ENCODE assay signal across 39 mouse cellular contexts in the genomic region with DNA sequence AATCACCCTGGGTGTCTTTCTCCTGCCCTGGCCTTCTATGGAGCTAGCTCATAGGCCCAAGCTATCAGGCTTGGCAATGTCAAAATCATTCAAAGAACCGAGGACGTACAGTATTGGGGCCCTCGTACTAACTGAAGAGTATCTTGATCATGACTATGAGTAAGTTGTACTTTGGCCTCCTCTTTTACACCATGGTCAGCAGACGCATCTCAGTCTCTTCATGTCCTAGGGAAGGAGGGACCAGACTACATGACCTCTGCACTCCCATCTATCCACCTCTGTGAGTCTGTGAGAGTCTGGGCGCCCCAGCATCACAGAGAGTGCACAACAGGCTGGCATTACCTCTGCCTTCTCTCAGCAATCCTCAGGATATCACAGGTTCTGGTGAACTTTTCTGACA. TPM values are rescaled to one million over a fixed set of nuclear protein-coding genes. Genes with fewer than 3 reads are reported as not detected.
"Had no signal": no experiment of that assay in that cellular context is flagged by ENCODE, and none has a peak within 500 bp of the region (broad histone marks: within the 10 kb centered on the region; RNA-seq: fewer than 3 reads in every experiment).

No protein-coding gene starts in this region.

- H3K4me3 ChIP-seq: gastrocnemius, adult 2 months; hindbrain, embryonic 10.5 days; hindbrain, embryonic 12.5 days; kidney, embryonic 15.5 days; layer of hippocampus, adult 2 months; left cerebral cortex, adult 2 months; limb, embryonic 10.5 days; limb, embryonic 12.5 days had no signal

- ATAC-seq: hindbrain, embryonic 16.5 days; inflammation-experienced regulatory T-cells, adult 6 months had no signal

- H3K27me3 ChIP-seq: hindbrain, embryonic 12.5 days; kidney, embryonic 15.5 days; limb, embryonic 12.5 days had no signal

- DNase-seq: gastrocnemius, adult 2 months; gastrocnemius, postnatal 10 days; gastrocnemius, postnatal 25 days; heart, adult 18-20 months; heart, postnatal 10 days; heart, postnatal 4 days; kidney, adult 11 months; kidney, adult 2 months; kidney, adult 9 months; kidney, postnatal 14 days; kidney, postnatal 36 days; liver had no signal

- H3K9me3 ChIP-seq: hindbrain, embryonic 10.5 days; hindbrain, embryonic 12.5 days; kidney, embryonic 15.5 days; limb, embryonic 10.5 days; limb, embryonic 12.5 days had no signal

- H3K9ac ChIP-seq: hindbrain, embryonic 12.5 days; hindbrain, embryonic 14.5 days; kidney, embryonic 15.5 days; limb, embryonic 12.5 days; liver, embryonic 14.5 days had no signal

- H3K4me2 ChIP-seq: heart, embryonic 11.5 days; hindbrain, embryonic 12.5 days; hindbrain, embryonic 14.5 days; kidney, embryonic 15.5 days; limb, embryonic 12.5 days; liver, embryonic 11.5 days had no signal

- H3K4me1 ChIP-seq: hindbrain, embryonic 10.5 days; hindbrain, embryonic 12.5 days; kidney, embryonic 15.5 days; limb, embryonic 12.5 days had no signal

- H3K27ac ChIP-seq: gastrocnemius, adult 2 months; hindbrain, embryonic 10.5 days; hindbrain, embryonic 12.5 days; hindbrain, embryonic 14.5 days; kidney, embryonic 15.5 days; kidney, postnatal 0 days; layer of hippocampus, adult 2 months; left cerebral cortex, adult 2 months; limb, embryonic 10.5 days; limb, embryonic 12.5 days; liver, embryonic 14.5 days had no signal

RNA-seq across cellular contexts. Expression of a gene that starts 11.0 kb away (rescaled TPM):
- total RNA-seq: gastrocnemius, adult 2 months; gastrocnemius, postnatal 10 days; gastrocnemius, postnatal 25 days; gastrocnemius, postnatal 4 days; granulocyte monocyte progenitor cell, adult 5-6 weeks; heart, adult 18-20 months; heart, adult 8-10 months; heart, postnatal 10 days; heart, postnatal 25 days; heart, postnatal 4 days; layer of hippocampus, adult 2 months; layer of hippocampus, postnatal 10 days; layer of hippocampus, postnatal 25 days; left cerebral cortex, adult 2 months; left cerebral cortex, postnatal 14 days; left cerebral cortex, postnatal 36 days had no signal
- polyA plus RNA-seq: heart, embryonic 14.5 days; heart, embryonic 16.5 days; hindbrain, embryonic 12.5 days; hindbrain, embryonic 14.5 days; inflammation-experienced regulatory T-cells, adult 6 months; kidney, adult 2 months; liver, embryonic 11.5 days; liver, embryonic 14.5 days; liver, embryonic 16.5 days had no signal

RNA-seq across cellular contexts. Expression of a gene that starts 19.8 kb away (rescaled TPM):
- total RNA-seq: gastrocnemius, adult 2 months; gastrocnemius, postnatal 25 days; gastrocnemius, postnatal 4 days; granulocyte monocyte progenitor cell, adult 5-6 weeks; heart, adult 18-20 months; heart, adult 8-10 months; heart, postnatal 10 days; heart, postnatal 25 days; heart, postnatal 4 days; layer of hippocampus, adult 2 months; layer of hippocampus, postnatal 10 days; layer of hippocampus, postnatal 25 days; left cerebral cortex, adult 2 months; left cerebral cortex, postnatal 14 days; left cerebral cortex, postnatal 36 days had no signal
- polyA plus RNA-seq: frontal cortex, adult 2 months; heart, embryonic 14.5 days; hindbrain, embryonic 14.5 days; inflammation-experienced regulatory T-cells, adult 6 months; kidney, adult 2 months; liver, embryonic 14.5 days; liver, embryonic 16.5 days had no signal

RNA-seq across cellular contexts. Expression of a gene that starts 30.2 kb away (rescaled TPM):
- total RNA-seq: gastrocnemius, adult 2 months; gastrocnemius, postnatal 10 days; gastrocnemius, postnatal 25 days; granulocyte monocyte progenitor cell, adult 5-6 weeks; heart, adult 18-20 months; heart, adult 8-10 months; heart, postnatal 10 days; heart, postnatal 25 days; heart, postnatal 4 days; layer of hippocampus, adult 2 months; layer of hippocampus, postnatal 10 days; layer of hippocampus, postnatal 25 days; left cerebral cortex, adult 2 months; left cerebral cortex, postnatal 14 days; left cerebral cortex, postnatal 36 days had no signal
- polyA plus RNA-seq: frontal cortex, adult 2 months; heart, embryonic 14.5 days; heart, embryonic 16.5 days; hindbrain, embryonic 10.5 days; hindbrain, embryonic 12.5 days; hindbrain, embryonic 14.5 days; hindbrain, embryonic 16.5 days; inflammation-experienced regulatory T-cells, adult 6 months; kidney, adult 2 months; kidney, postnatal 0 days; limb, embryonic 10.5 days; limb, embryonic 12.5 days; limb, embryonic 14.5 days had no signal
